Mouse (Mus musculus) embryo, embryonic 11.5 days (tissue): Measurements from ENCODE around the gene Sprr2e.

ENCODE experiments used
- DNase-seq: peaks from one replicate; pipeline ENCODE4 v3.0.0-alpha.2; 2012; ENCODE audit warnings: low read depth, low spot score

The Sprr2e gene

GRCm38 (mm10) chr3:92351843-92352242 lies at the start of gene Sprr2e:
Gene Sprr2e, plus strand, starts transcription at chr3:92352143.
- no peak for DNase-seq

GRCm38 (mm10) chr3:92307406-92307805 lies 44.5 kb upstream of the Sprr2e start:
- no peak for DNase-seq

- no peak for DNase-seq
Measured at GRCm38 (mm10) chr3:92316320-92316719, 35.6 kb upstream of the Sprr2e start, which contains the start of gene Sprr2b. Gene Sprr2b, plus strand, starts transcription at chr3:92316620.

- no peak for DNase-seq
Measured at GRCm38 (mm10) chr3:92317384-92317783, 34.6 kb upstream of the Sprr2e start.

GRCm38 (mm10) chr3:92336278-92336677 lies 15.7 kb upstream of the Sprr2e start:
- DNase-seq = no peak

GRCm38 (mm10) chr3:92338840-92339239 lies 13.1 kb upstream of the Sprr2e start, which contains the start of gene Sprr2d:
Gene Sprr2d, plus strand, starts transcription at chr3:92339140.
- DNase-seq = no peak

- no peak for DNase-seq
Measured at GRCm38 (mm10) chr3:92361619-92362018, 9.7 kb downstream of the Sprr2e start.

GRCm38 (mm10) chr3:92364887-92365286 lies 12.9 kb downstream of the Sprr2e start, which contains the start of gene Sprr2f:
Gene Sprr2f, plus strand, starts transcription at chr3:92365187.
- no peak for DNase-seq

- no peak for DNase-seq
Measured at GRCm38 (mm10) chr3:92373613-92374012, 21.7 kb downstream of the Sprr2e start.

- DNase-seq = no peak
Measured at GRCm38 (mm10) chr3:92385385-92385784, 33.4 kb downstream of the Sprr2e start, which contains the start of gene Sprr2h. Gene Sprr2h, plus strand, starts transcription at chr3:92385685.

- DNase-seq = no peak
Measured at GRCm38 (mm10) chr3:92394301-92394700, 42.4 kb downstream of the Sprr2e start.
